Mouse (Mus musculus): ENCODE results near the gene Olfr804. TPM values are rescaled to one million over a fixed set of nuclear protein-coding genes. Genes with fewer than 3 reads are reported as not detected.

Gene Olfr804
- polyA plus RNA-seq (2012; rRNA removed) = not detected in 2 replicates

DNA sequence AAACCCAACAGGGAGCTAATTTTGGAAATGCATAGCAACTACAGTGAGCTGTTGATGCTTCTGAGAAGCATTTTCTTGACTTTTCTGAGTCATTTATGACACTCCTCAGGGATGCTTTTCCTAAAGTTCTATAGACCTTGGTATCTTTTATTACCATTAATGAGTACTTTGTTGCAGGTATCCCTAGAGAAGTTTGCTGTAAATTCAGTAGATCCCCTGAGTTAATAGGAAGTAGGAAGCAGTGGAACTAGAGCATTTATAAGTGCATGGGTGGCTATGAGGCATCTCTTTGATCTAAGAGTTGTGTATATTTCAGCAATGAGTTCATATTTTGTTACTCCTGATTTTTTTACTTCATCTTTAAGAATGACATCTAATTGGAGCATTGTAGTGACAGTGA lies at the start of gene Olfr804:
Gene Olfr804, plus strand, starts transcription at position 301 of the 400 bp plus-strand sequence.
- DNase-seq (ENCODE audit: low read depth, low spot score) = no peak

- DNase-seq (ENCODE audit: low read depth, low spot score) = no peak
Measured at GRCm38 (mm10) chr10:129657394-129657793, 45.6 kb upstream of the Olfr804 start, which contains the start of gene Olfr800. Gene Olfr800, plus strand, starts transcription at chr10:129657694.

DNA sequence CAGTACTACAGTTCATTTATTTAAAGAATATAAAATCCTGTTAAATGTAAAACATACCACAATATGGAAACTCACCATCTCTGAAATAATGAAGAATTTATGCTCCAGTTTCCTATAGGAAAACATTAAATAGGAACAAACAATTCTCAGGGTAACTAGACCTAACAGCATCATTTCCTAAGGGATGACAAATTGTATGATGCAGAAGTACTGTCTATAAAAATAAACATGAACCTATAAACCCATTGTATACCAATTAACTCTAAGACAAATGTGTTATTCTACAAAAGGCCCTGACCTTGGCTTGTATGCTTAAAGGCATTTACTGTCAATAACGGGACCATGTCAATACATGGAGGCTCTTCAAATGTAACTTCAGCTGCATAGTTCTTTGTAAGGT lies 29.2 kb upstream of the Olfr804 start, which contains the start of gene Olfr801:
Gene Olfr801, minus strand, starts transcription at position 101 of the 400 bp plus-strand sequence.
- no peak for DNase-seq (ENCODE audit: low read depth, low spot score)
- 48% methylated on average over 1 of the region's 1 CpGs for WGBS

DNA sequence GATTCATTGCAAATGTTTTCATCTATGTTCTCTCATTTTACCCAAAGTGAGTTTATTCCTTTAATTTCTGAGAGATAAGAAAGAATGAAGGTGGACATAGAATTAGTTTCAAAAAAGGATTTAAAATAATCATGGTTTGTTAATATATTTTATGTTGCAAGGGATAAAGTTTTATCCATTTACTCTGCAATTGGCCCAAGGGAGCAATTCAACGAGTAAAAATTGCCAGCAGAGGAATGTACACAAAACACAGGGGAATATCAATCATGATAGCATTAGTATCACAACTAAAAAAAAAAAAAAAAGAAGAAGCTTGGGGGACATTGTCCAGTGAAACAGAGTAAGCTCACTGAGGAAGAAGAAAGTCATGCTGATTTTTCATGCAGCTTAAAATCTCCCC lies 14.9 kb upstream of the Olfr804 start, which contains the start of gene Olfr802:
Gene Olfr802, minus strand, starts transcription at position 101 of the 400 bp plus-strand sequence.
- 37% methylated on average over 1 of the region's 1 CpGs for WGBS

GRCm38 (mm10) chr10:129694186-129694585 lies 8.8 kb upstream of the Olfr804 start, which contains the start of gene Olfr803:
Gene Olfr803, minus strand, starts transcription at chr10:129694286.
- no peak for DNase-seq (ENCODE audit: low read depth, low spot score)
- 65% methylated on average over 2 of the region's 2 CpGs for WGBS

More for the DNA sequence above, 14.9 kb upstream of the Olfr804 start, which contains the start of gene Olfr802:
- no peak for DNase-seq (ENCODE audit: low read depth, low spot score)

DNA sequence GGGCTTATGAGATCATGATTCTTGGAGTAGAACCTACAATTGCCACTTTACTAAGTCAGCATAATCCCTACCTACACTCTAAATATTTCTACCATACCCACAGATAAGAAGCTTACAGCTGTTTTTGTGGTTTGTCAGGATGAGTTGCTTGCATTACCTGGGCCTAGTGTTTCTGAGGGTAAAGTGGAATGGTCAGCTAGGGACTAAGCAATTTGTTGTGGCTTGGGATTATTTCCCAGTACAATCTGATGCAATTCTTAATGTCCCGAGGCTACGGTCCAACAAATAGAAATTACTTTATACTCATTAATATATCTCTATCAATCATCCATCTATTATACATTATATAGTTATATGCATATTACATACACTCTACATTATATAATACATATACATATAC lies 26.3 kb downstream of the Olfr804 start, which contains the start of gene Olfr805:
Gene Olfr805, minus strand, starts transcription at position 101 of the 400 bp plus-strand sequence.
- DNase-seq (ENCODE audit: low read depth, low spot score) = no peak
- 95% methylated on average over 2 of the region's 2 CpGs for WGBS

- DNase-seq (ENCODE audit: low read depth, low spot score) = no peak
Measured at GRCm38 (mm10) chr10:129741821-129742220, 38.8 kb downstream of the Olfr804 start, which contains the start of gene Olfr806. Gene Olfr806, minus strand, starts transcription at chr10:129741921.

GRCm38 (mm10) chr10:129757693-129758092 lies 54.7 kb downstream of the Olfr804 start, which contains the start of gene Olfr807:
Gene Olfr807, minus strand, starts transcription at chr10:129757793.
- DNase-seq (ENCODE audit: low read depth, low spot score) = no peak
- WGBS = 78% methylated on average over 1 of the region's 1 CpGs

Other genes starting within 250 kb of the Olfr804 start
- not detected in 2 replicates for gene Olfr787, start 241.3 kb upstream of the Olfr804 start, polyA plus RNA-seq (2012; rRNA removed)
- gene Olfr788, start 232.2 kb upstream of the Olfr804 start, polyA plus RNA-seq (2012; rRNA removed) = not detected in 2 replicates
- not detected in 2 replicates for gene Olfr789, start 218.5 kb upstream of the Olfr804 start, polyA plus RNA-seq (2012; rRNA removed)
- gene Olfr790, start 204.7 kb upstream of the Olfr804 start, polyA plus RNA-seq (2012; rRNA removed) = not detected in 2 replicates
- not detected in 2 replicates for gene Olfr791, start 181.4 kb upstream of the Olfr804 start, polyA plus RNA-seq (2012; rRNA removed)
- not detected in 2 replicates for gene Olfr792, start 164.0 kb upstream of the Olfr804 start, polyA plus RNA-seq (2012; rRNA removed)
- not detected in 2 replicates for gene Olfr794, start 135.6 kb upstream of the Olfr804 start, polyA plus RNA-seq (2012; rRNA removed)
- gene Olfr796, start 90.6 kb upstream of the Olfr804 start, polyA plus RNA-seq (2012; rRNA removed) = not detected in 2 replicates
- not detected in 2 replicates for gene Olfr798, start 75.3 kb upstream of the Olfr804 start, polyA plus RNA-seq (2012; rRNA removed)
- gene Olfr799, start 65.7 kb upstream of the Olfr804 start, polyA plus RNA-seq (2012; rRNA removed) = not detected in 2 replicates
- not detected in 2 replicates for gene Olfr800, start 45.5 kb upstream of the Olfr804 start, polyA plus RNA-seq (2012; rRNA removed)
- not detected in 2 replicates for gene Olfr801, start 29.3 kb upstream of the Olfr804 start, polyA plus RNA-seq (2012; rRNA removed)
- not detected in 2 replicates for gene Olfr802, start 15.0 kb upstream of the Olfr804 start, polyA plus RNA-seq (2012; rRNA removed)
- gene Olfr803, start 8.9 kb upstream of the Olfr804 start, polyA plus RNA-seq (2012; rRNA removed) = not detected in 2 replicates
- not detected in 2 replicates for gene Olfr805, start 26.2 kb downstream of the Olfr804 start, polyA plus RNA-seq (2012; rRNA removed)
- gene Olfr806, start 38.7 kb downstream of the Olfr804 start, polyA plus RNA-seq (2012; rRNA removed) = not detected in 2 replicates
- not detected in 2 replicates for gene Olfr807, start 54.6 kb downstream of the Olfr804 start, polyA plus RNA-seq (2012; rRNA removed)
- not detected in 2 replicates for gene Olfr808, start 62.3 kb downstream of the Olfr804 start, polyA plus RNA-seq (2012; rRNA removed)
- gene Olfr809, start 71.4 kb downstream of the Olfr804 start, polyA plus RNA-seq (2012; rRNA removed) = not detected in 2 replicates
- not detected in 2 replicates for gene Olfr810, start 91.7 kb downstream of the Olfr804 start, polyA plus RNA-seq (2012; rRNA removed)
- gene Olfr811, start 101.2 kb downstream of the Olfr804 start, polyA plus RNA-seq (2012; rRNA removed) = not detected in 2 replicates
- not detected in 2 replicates for gene Olfr812, start 142.9 kb downstream of the Olfr804 start, polyA plus RNA-seq (2012; rRNA removed)
- not detected in 2 replicates for gene Olfr813, start 152.2 kb downstream of the Olfr804 start, polyA plus RNA-seq (2012; rRNA removed)
- gene Olfr814, start 176.6 kb downstream of the Olfr804 start, polyA plus RNA-seq (2012; rRNA removed) = not detected in 2 replicates
- not detected in 2 replicates for gene Olfr815, start 202.7 kb downstream of the Olfr804 start, polyA plus RNA-seq (2012; rRNA removed)
- not detected in 2 replicates for gene Olfr816, start 212.4 kb downstream of the Olfr804 start, polyA plus RNA-seq (2012; rRNA removed)
- gene Olfr818, start 245.9 kb downstream of the Olfr804 start, polyA plus RNA-seq (2012; rRNA removed) = not detected in 2 replicates

All from large intestine, adult 2 months (tissue).